In the genomic region with DNA sequence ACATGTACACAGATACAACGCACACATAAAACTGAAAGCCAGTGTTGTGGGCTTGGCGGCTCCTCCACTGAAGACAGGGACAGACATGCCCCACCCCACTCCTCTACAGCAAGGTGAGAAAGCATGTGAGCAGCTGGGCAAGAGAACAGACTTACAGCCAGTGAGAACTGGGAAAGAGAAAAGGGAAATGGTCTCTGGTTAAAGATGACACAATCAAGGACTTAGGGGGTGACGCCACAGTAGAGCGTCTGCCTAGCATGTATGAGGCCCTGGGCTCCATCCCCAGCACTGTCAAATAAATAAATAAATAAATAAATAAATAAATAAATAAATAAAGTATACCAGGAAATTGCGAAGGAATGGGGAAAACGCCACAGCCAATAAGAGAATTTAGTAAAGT, we compare ENCODE assay signal across 17 mouse cellular contexts. TPM values are rescaled to one million over a fixed set of nuclear protein-coding genes. Genes with fewer than 3 reads are reported as not detected.
"Had no signal": no experiment of that assay in that cellular context is flagged by ENCODE, and none has a peak within 500 bp of the region (broad histone marks: within the 10 kb centered on the region; RNA-seq: fewer than 3 reads in every experiment).

No protein-coding gene starts in this region.

- H3K9me3 ChIP-seq: neural tube, embryonic 13.5 days; neural tube, embryonic 15.5 days; stomach, embryonic 15.5 days had no signal

- H3K27me3 ChIP-seq: neural tube, embryonic 13.5 days; neural tube, embryonic 15.5 days; stomach, embryonic 15.5 days had no signal

- H3K4me1 ChIP-seq: stomach, embryonic 15.5 days had no signal

- H3K4me3 ChIP-seq: neural tube, embryonic 13.5 days; neural tube, embryonic 15.5 days; stomach, embryonic 15.5 days had no signal

- H3K36me3 ChIP-seq: neural tube, embryonic 13.5 days; neural tube, embryonic 15.5 days; stomach, embryonic 15.5 days had no signal

- H3K4me2 ChIP-seq: neural tube, embryonic 13.5 days; neural tube, embryonic 15.5 days; stomach, embryonic 15.5 days had no signal

- DNase-seq: retina, postnatal 1 day; right cerebral cortex, adult 18-20 months; right cerebral cortex, postnatal 14 days; right cerebral cortex, postnatal 25 days; right cerebral cortex, postnatal 4 days; spleen, adult 18-20 months; thymus, adult 18-20 months; thymus, adult 2 months; thymus, postnatal 14 days; thymus, postnatal 25 days; thymus, postnatal 36 days; thymus, postnatal 4 days had no signal

- H3K27ac ChIP-seq: neural tube, embryonic 13.5 days; neural tube, embryonic 15.5 days; stomach, embryonic 15.5 days; stomach, postnatal 0 days had no signal

- H3K9ac ChIP-seq: neural tube, embryonic 13.5 days; neural tube, embryonic 15.5 days; stomach, embryonic 15.5 days had no signal

RNA-seq across cellular contexts. Expression of a gene that starts 27.2 kb away (rescaled TPM):
- polyA plus RNA-seq: small intestine, adult 2 months had no signal
